Mouse (Mus musculus): Measurements from ENCODE around the gene Maml3. TPM values are rescaled to one million over a fixed set of nuclear protein-coding genes. Genes with fewer than 3 reads are reported as not detected.

Maml3 gene
- total and polyA plus RNA-seq, 3 experiments, result 0.81 to 1.8 (median 0.98) TPM

- H3K4me2 ChIP-seq (ENCODE audit: insufficient read depth, low read depth, poor library complexity, severe bottlenecking), result no peak overlapping the region
- H3K4me3 ChIP-seq (replicated peaks in 1 of 3; ENCODE audit: low read depth in 2 of 3, low read length in 2 of 3, poor library complexity in 1 of 3), result no peak overlapping the region
- H3K4me1 ChIP-seq (ENCODE audit: control insufficient read depth in 1 of 2, insufficient read depth in 2 of 2), result peaks cover 0 to 9% of the 10 kb centered on the region in 2 experiments; a peak in 2 of 4 replicates
- H3K27me3 ChIP-seq (replicated peaks), result no peaks in the 10 kb centered on the region
- no peak for TF ChIP-seq POLR2AphosphoS2 (IDR thresholded peaks at IDR 0.05; ENCODE audit: low read depth, low read length)
- TF ChIP-seq EP300 (IDR thresholded peaks at IDR 0.05; ENCODE audit: low read length), result peak; percentile 45; the same call in 1 of the 2 replicates
- TF ChIP-seq USF1 (IDR thresholded peaks at IDR 0.05; ENCODE audit: low read depth, low read length), result no peak
- 0 out of 2 replicates have a peak, but pooled peaks have one; percentile 21 for TF ChIP-seq JUND (conservative IDR thresholded peaks at IDR 0.05; ENCODE audit: low read depth, low read length)
- TF ChIP-seq POLR2A (IDR thresholded peaks at IDR 0.05; ENCODE audit: low read depth, low read length), result no peak
- TF ChIP-seq MEF2A (IDR thresholded peaks at IDR 0.05; ENCODE audit: borderline replicate concordance, low read depth, low read length), result no peak
- TF ChIP-seq CHD2 (IDR thresholded peaks at IDR 0.05; ENCODE audit: low read length), result no peak
- no peak for TF ChIP-seq RCOR1 (conservative IDR thresholded peaks at IDR 0.05; ENCODE audit: low read depth, low read length)
- no peak for TF ChIP-seq USF2 (conservative IDR thresholded peaks at IDR 0.05; ENCODE audit: low read depth, low read length)
- no peak for TF ChIP-seq CHD1 (IDR thresholded peaks at IDR 0.05; ENCODE audit: low read depth, low read length)
- peak; percentile 17; the same call in 1 of the 2 replicates for TF ChIP-seq JUN (IDR thresholded peaks at IDR 0.05; ENCODE audit: insufficient read depth, low read depth, low read length)
- DNase-seq (ENCODE audit: extremely low read depth), result peak; percentile 48
- no peaks in the 10 kb centered on the region for H3K79me2 ChIP-seq (replicated peaks; ENCODE audit: control insufficient read depth, extremely low read depth, insufficient read depth, poor library complexity, severe bottlenecking)
- in situ Hi-C loops (cut with MboI; ENCODE audit: low pct_ligation_motif_present, low pct_unique_long_range_greater_than_20kb, low sequenced_read_pairs), result no loop called here
- H3K9ac ChIP-seq (ENCODE audit: insufficient read depth, low read depth), result no peak overlapping the region
- H3K9me3 ChIP-seq (replicated peaks; ENCODE audit: low read length), result no peaks in the 10 kb centered on the region
- H3K36me3 ChIP-seq (replicated peaks in 1 of 2; ENCODE audit: control insufficient read depth in 1 of 2, insufficient read depth in 1 of 2, low read length in 1 of 2), result no peaks in the 10 kb centered on the region
- dilution Hi-C loops (cut with MboI; ENCODE audit: extremely low pct_ligation_motif_present, extremely low pct_unique_long_range_greater_than_20kb, low sequenced_read_pairs), result no loop called here
- H3K27ac ChIP-seq (ENCODE audit: insufficient read depth, low read depth), result no peak overlapping the region
These were observed 265.5 kb downstream of the Maml3 start for GRCm38 (mm10) chr3:51839353-51839715.

GRCm38 (mm10) chr3:51838696-51839352 lies 266.1 kb downstream of the Maml3 start:
- no peak for DNase-seq (ENCODE audit: extremely low read depth)
- in situ Hi-C loops (cut with MboI; ENCODE audit: low pct_ligation_motif_present, low pct_unique_long_range_greater_than_20kb, low sequenced_read_pairs), result no loop called here
- no peak overlapping the region for H3K27ac ChIP-seq (ENCODE audit: insufficient read depth, low read depth)
- peaks cover 0 to 9% of the 10 kb centered on the region in 2 experiments; a peak in 2 of 4 replicates for H3K4me1 ChIP-seq (ENCODE audit: control insufficient read depth in 1 of 2, insufficient read depth in 2 of 2)
- H3K36me3 ChIP-seq (replicated peaks in 1 of 2; ENCODE audit: control insufficient read depth in 1 of 2, insufficient read depth in 1 of 2, low read length in 1 of 2), result no peaks in the 10 kb centered on the region
- no peak overlapping the region; the same call in 1 of the 2 replicates for H3K4me2 ChIP-seq (ENCODE audit: insufficient read depth, low read depth, poor library complexity, severe bottlenecking)
- no peaks in the 10 kb centered on the region for H3K79me2 ChIP-seq (replicated peaks; ENCODE audit: control insufficient read depth, extremely low read depth, insufficient read depth, poor library complexity, severe bottlenecking)
- dilution Hi-C loops (cut with MboI; ENCODE audit: extremely low pct_ligation_motif_present, extremely low pct_unique_long_range_greater_than_20kb, low sequenced_read_pairs), result no loop called here
- no peak overlapping the region for H3K9ac ChIP-seq (ENCODE audit: insufficient read depth, low read depth)
- H3K27me3 ChIP-seq (replicated peaks), result no peaks in the 10 kb centered on the region
- no peaks in the 10 kb centered on the region for H3K9me3 ChIP-seq (replicated peaks; ENCODE audit: low read length)
- H3K4me3 ChIP-seq (replicated peaks in 1 of 3; ENCODE audit: low read depth in 2 of 3, low read length in 2 of 3, poor library complexity in 1 of 3), result no peak overlapping the region
- TF ChIP-seq BHLHE40 (IDR thresholded peaks at IDR 0.05; ENCODE audit: low read depth, low read length) (no peak), EP300 (IDR thresholded peaks at IDR 0.05; ENCODE audit: low read length) (no peak), HCFC1 (IDR thresholded peaks at IDR 0.05; ENCODE audit: low read depth, low read length) (no peak), SMC3 (IDR thresholded peaks at IDR 0.05; ENCODE audit: low read depth, low read length) (no peak), GABPA (IDR thresholded peaks at IDR 0.05; ENCODE audit: insufficient replicate concordance, low read depth, low read length) (no peak), MAFK (IDR thresholded peaks at IDR 0.05; ENCODE audit: insufficient replicate concordance, low read length) (no peak), CHD1 (IDR thresholded peaks at IDR 0.05; ENCODE audit: low read depth, low read length) (no peak), ZNF384 (IDR thresholded peaks at IDR 0.05; ENCODE audit: low read depth, low read length) (no peak), JUND (conservative IDR thresholded peaks at IDR 0.05; ENCODE audit: low read depth, low read length) (no peak), UBTF (IDR thresholded peaks at IDR 0.05; ENCODE audit: low read depth, low read length) (no peak), ZKSCAN1 (IDR thresholded peaks at IDR 0.05; ENCODE audit: borderline replicate concordance, low read depth, low read length) (no peak), MYC (IDR thresholded peaks at IDR 0.05; ENCODE audit: low read depth, low read length) (no peak), ZC3H11A (IDR thresholded peaks at IDR 0.05; ENCODE audit: low read depth, low read length) (no peak), PAX5 (IDR thresholded peaks at IDR 0.05; ENCODE audit: low read length) (no peak), NRF1 (IDR thresholded peaks at IDR 0.05; ENCODE audit: low read depth, low read length) (no peak), MAX (IDR thresholded peaks at IDR 0.05; ENCODE audit: low read length) (no peak)

Data from CH12.LX (cell line).